Mouse (Mus musculus) myocyte (in vitro differentiated cells): ENCODE measurements around the gene Dnaja1.

Experiments
- MYOG ChIP-seq, 3 experiments: IDR thresholded peaks; one replicate each; pipeline ENCODE4 v1.6.1; 2011; ENCODE audit warnings: control low read depth in 2 of 3, low read depth in 2 of 3, mild to moderate bottlenecking in 2 of 3; ENCODE audit not compliant: insufficient read length in 2 of 3, control insufficient read depth in 1 of 3, insufficient read depth in 1 of 3
- POLR2A ChIP-seq: IDR thresholded peaks from one replicate; pipeline ENCODE4 v1.6.1; 2011; ENCODE audit warnings: low read depth, mild to moderate bottlenecking, control low read depth, moderate library complexity; ENCODE audit not compliant: insufficient read length
- POLR2AphosphoS2 ChIP-seq: IDR thresholded peaks from one replicate; pipeline ENCODE4 v1.6.1; 2011; ENCODE audit warnings: low read depth, control low read depth; ENCODE audit not compliant: insufficient read length
- TCF12 ChIP-seq: IDR thresholded peaks from one replicate; pipeline ENCODE4 v1.6.1; 2011; ENCODE audit warnings: mild to moderate bottlenecking, control low read depth; ENCODE audit not compliant: poor library complexity, insufficient read depth, severe bottlenecking
- USF1 ChIP-seq: IDR thresholded peaks from one replicate; pipeline ENCODE4 v1.6.1; 2011; ENCODE audit warnings: low read depth, mild to moderate bottlenecking, control low read depth, moderate library complexity

DNA sequence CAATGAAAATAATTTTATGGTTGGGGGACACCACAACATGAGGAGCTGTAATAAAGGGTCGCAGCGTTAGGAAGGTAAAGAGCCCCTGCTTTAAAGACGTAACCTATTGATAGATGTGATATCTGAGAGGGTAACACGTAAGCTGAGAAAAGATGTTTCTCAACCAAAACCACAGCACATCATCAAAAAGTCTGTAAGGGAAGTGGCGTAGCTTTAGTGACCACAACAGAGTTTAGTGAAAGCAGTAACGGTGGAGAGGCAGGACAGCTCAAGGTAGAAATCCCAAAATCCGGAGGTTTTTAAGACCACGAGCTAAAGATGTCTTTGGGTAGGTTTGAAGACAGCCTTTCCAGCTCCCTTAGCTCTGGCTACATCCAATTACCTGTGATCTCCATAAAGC is 1.0 kb upstream of the Dnaja1 start:
- TF ChIP-seq MYOG (IDR thresholded peaks at IDR 0.05; ENCODE audit: control insufficient read depth in 1 of 3, insufficient read depth in 1 of 3, insufficient read length in 2 of 3, low read depth in 2 of 3) = no peak
- no peak for TF ChIP-seq POLR2A
- TF ChIP-seq USF1 = no peak
- TF ChIP-seq POLR2AphosphoS2 = no peak
- TF ChIP-seq TCF12 = no peak
